Mouse (Mus musculus): ENCODE measurements around the gene Lyzl6.

The Lyzl6 gene

GRCm38 (mm10) chr11:103643211-103643610 lies 4.5 kb upstream of the Lyzl6 start:
- no peak for DNase-seq (ENCODE audit: low spot score)

DNA sequence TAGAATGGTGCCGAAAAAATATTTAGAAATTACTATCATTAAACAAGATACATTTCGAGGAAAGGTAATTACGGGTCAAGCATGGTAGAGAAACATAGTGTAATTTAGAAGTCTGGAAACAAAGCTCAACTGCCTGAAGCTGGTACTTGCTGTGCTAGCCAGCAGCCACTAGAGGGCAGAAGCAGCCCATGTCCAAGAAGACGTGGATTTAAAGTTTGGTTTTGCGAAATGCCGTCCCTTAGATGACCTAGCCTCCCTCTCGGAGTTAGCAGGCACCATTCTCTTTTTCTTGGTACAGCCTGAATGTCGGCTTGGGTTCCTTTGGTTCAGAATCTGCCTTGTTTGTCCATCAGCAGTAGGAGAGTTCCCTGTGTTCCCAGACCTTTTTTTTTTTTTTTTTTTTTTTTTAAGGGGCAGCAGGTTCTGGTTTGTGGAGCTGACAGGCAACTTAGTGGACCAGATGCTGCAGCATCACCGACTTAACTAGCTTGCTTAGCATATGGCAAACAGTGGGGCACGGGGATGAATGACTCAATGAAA lies 787 bp upstream of the Lyzl6 start:
- peak; percentile 33 for DNase-seq (ENCODE audit: low spot score)

DNA sequence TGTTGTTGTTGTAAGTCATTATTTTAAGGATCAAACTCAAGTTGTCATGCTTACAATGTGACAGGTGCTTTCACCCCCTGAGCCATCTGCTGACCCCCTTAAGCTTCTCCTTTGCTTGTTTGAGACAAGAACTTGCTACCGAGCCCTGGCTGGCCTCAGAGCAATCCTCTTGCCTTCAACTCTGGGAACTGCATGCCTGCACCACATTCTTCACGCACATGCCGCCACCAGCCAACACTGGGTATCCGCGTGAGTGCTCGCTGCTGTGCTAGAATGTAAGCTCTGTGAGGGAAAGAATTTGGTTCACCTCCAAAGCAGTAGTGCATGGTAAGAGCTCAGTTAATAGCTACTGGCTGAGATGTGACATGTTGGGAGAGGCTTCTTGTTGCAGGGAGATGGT lies 2.4 kb downstream of the Lyzl6 start:
- no peak for DNase-seq (ENCODE audit: low spot score)

GRCm38 (mm10) chr11:103635481-103635880 lies 3.2 kb downstream of the Lyzl6 start:
- DNase-seq (ENCODE audit: low spot score) = no peak

- no peak for DNase-seq (ENCODE audit: low spot score)
These were observed 3.9 kb downstream of the Lyzl6 start for GRCm38 (mm10) chr11:103634806-103635205.

- DNase-seq (ENCODE audit: low spot score) = no peak
These were observed 11.2 kb downstream of the Lyzl6 start for GRCm38 (mm10) chr11:103627453-103627852.

GRCm38 (mm10) chr11:103621040-103621439 lies 17.6 kb downstream of the Lyzl6 start, which contains the start of gene Gm884:
Gene Gm884 (minus strand): TSS chr11:103621140.
- no peak for DNase-seq (ENCODE audit: low spot score)

DNA sequence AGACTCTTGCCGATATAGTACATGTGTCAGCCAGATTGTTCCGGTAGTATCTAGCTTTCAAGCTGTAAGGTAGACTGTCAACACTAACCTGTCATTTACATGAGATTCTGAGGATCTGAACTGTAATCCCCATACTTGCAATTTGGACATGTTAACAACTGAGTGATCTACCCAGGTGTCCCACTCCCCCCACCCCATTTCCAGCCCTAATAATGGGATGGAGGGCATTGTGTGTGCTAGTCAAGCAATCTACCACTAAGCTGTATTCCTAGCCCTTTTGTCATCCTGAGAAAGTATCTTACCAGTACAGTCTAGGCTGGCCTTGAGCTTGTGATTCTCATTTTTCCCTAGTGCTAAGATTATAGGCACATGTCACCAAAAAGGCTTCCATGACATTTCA lies 27.9 kb downstream of the Lyzl6 start:
- DNase-seq (ENCODE audit: low spot score) = no peak

DNA sequence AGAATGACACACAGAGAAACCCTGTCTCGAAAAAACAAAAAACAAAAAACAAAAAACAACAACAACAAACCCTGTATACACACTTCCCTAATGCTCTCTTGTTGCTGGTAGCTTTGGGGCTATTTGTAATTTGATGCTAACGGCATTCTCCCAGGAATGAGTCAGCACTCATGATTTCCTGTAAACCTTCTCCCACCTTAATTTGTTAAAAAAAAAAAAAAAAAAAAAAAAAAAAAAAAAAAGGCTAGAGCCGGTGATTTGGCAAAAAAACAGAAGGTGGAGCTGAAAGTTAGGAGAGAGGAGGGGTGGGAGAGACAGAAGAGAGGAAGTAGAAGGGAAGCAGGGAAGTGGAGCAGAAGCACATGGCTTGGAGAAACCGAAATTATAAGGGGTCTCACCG lies 32.1 kb downstream of the Lyzl6 start:
- no peak for DNase-seq (ENCODE audit: low spot score)

Data from ovary, postnatal 14 days (tissue).